10 mouse cellular contexts compared by ENCODE assay signal in genomic region chr2:25290101-25290815, GRCm38 (mm10). TPM values are rescaled to one million over a fixed set of nuclear protein-coding genes. Genes with fewer than 3 reads are reported as not detected.
DNase-seq lines count a peak whose midpoint lies in the region; ATAC-seq lines count a peak whose summit lies in the region.
"Had no signal": no experiment of that assay in that cellular context is flagged by ENCODE, and none has a peak within 500 bp of the region (broad histone marks: within the 10 kb centered on the region; RNA-seq: fewer than 3 reads in every experiment).

No protein-coding gene starts in this region.

- WGBS in heart, embryonic 13.5 days = 1% methylated on average over 54 of the region's 54 CpGs
- WGBS in forebrain, embryonic 15.5 days = 2% methylated on average over 54 of the region's 54 CpGs
- 1% methylated on average over 54 of the region's 54 CpGs for WGBS in midbrain, embryonic 16.5 days

- intact Hi-C loops in heart, postnatal 25 days (cut with DNase I) = loop anchor here (5.0 kb wide), 1 partner anchor 63 kb away; no protein-coding TSS in a partner anchor

- H3K4me1 ChIP-seq in heart, embryonic 13.5 days = peaks cover 46% of the 10 kb centered on the region
- peaks cover 34% of the 10 kb centered on the region for H3K4me1 ChIP-seq in forebrain, embryonic 15.5 days
- peaks cover 23% of the 10 kb centered on the region for H3K4me1 ChIP-seq in midbrain, embryonic 16.5 days (ENCODE audit: control insufficient read depth, insufficient read depth, low read length)

- DNase-seq in heart, postnatal 25 days (ENCODE audit: low spot score) = no peak
- DNase-seq in adrenal gland, postnatal 36 days = peak; percentile 33 to 44
- peak; percentile 34 to 60 for DNase-seq in kidney, postnatal 4 days
- no peak for DNase-seq in spleen, postnatal 4 days (ENCODE audit: low spot score in 2 of 2)
- DNase-seq in embryo, embryonic 11 days = no peak

- H3K27ac ChIP-seq in heart, embryonic 13.5 days (replicated peaks) = no peak overlapping the region
- H3K27ac ChIP-seq in forebrain, embryonic 15.5 days (replicated peaks) = no peak overlapping the region
- no peak overlapping the region for H3K27ac ChIP-seq in midbrain, embryonic 16.5 days (ENCODE audit: low read length)

- H3K27me3 ChIP-seq in heart, embryonic 13.5 days (replicated peaks) = peaks cover 82% of the 10 kb centered on the region
- H3K27me3 ChIP-seq in forebrain, embryonic 15.5 days = peaks cover 64% of the 10 kb centered on the region
- H3K27me3 ChIP-seq in midbrain, embryonic 16.5 days (ENCODE audit: control insufficient read depth, insufficient read depth, low read depth, low read length) = peaks cover 62% of the 10 kb centered on the region

- ATAC-seq in heart, embryonic 13.5 days (ENCODE audit: extremely low read depth, insufficient number of reproducible peaks, low FRiP score, low TSS enrichment) = no peak
- ATAC-seq in forebrain, embryonic 15.5 days (replicated peaks) = peak; percentile 30
- ATAC-seq in midbrain, embryonic 16.5 days = peak; percentile 65

- H3K4me3 ChIP-seq in heart, embryonic 13.5 days = peak overlapping the region; percentile 36
- peak overlapping the region; percentile 34 for H3K4me3 ChIP-seq in forebrain, embryonic 15.5 days
- H3K4me3 ChIP-seq in midbrain, embryonic 16.5 days (ENCODE audit: low read depth, low read length) = peak overlapping the region; percentile 5

- H3K9me3 ChIP-seq in heart, embryonic 13.5 days = no peaks in the 10 kb centered on the region
- H3K9me3 ChIP-seq in forebrain, embryonic 15.5 days = no peaks in the 10 kb centered on the region
- H3K9me3 ChIP-seq in midbrain, embryonic 16.5 days (replicated peaks; ENCODE audit: control insufficient read depth, low read length, poor library complexity, severe bottlenecking) = no peaks in the 10 kb centered on the region

- H3K4me2 ChIP-seq in heart, embryonic 13.5 days = peak overlapping the region; percentile 49
- peak overlapping the region; percentile 58 for H3K4me2 ChIP-seq in forebrain, embryonic 15.5 days (replicated peaks)
- peak overlapping the region; percentile 35 for H3K4me2 ChIP-seq in midbrain, embryonic 16.5 days (ENCODE audit: low read length)

- no peak overlapping the region for H3K9ac ChIP-seq in heart, embryonic 13.5 days
- peak overlapping the region; percentile 19; the same call in 1 of the 2 replicates for H3K9ac ChIP-seq in forebrain, embryonic 15.5 days (replicated peaks)
- H3K9ac ChIP-seq in midbrain, embryonic 16.5 days (ENCODE audit: low read depth, low read length) = peak overlapping the region; percentile 42; the same call in 1 of the 2 replicates

- peaks cover 12% of the 10 kb centered on the region for H3K36me3 ChIP-seq in heart, embryonic 13.5 days
- H3K36me3 ChIP-seq in forebrain, embryonic 15.5 days = peaks cover 9% of the 10 kb centered on the region
- H3K36me3 ChIP-seq in midbrain, embryonic 16.5 days (ENCODE audit: control insufficient read depth, insufficient read depth, low read length) = peaks cover 18% of the 10 kb centered on the region

RNA-seq across cellular contexts. Expression of gene Lrrc26, which starts 0.5 kb away (rescaled TPM):
- polyA plus RNA-seq in heart, embryonic 13.5 days (2015; fragmentation: Nextera tagmentation; extraction: Ambion mirVana) = not detected in 2 replicates
- total RNA-seq in heart, postnatal 25 days (2021) = not detected
- not detected for total RNA-seq in adrenal gland, postnatal 36 days (2021)
- polyA plus RNA-seq in forebrain, embryonic 15.5 days (2015; fragmentation: Nextera tagmentation; extraction: Ambion mirVana) = not detected in 2 replicates
- polyA plus RNA-seq in midbrain, embryonic 16.5 days (2015; fragmentation: Nextera tagmentation; extraction: Ambion mirVana) = not detected in 2 replicates
- total RNA-seq: MEL; neutrophil, adult 5-6 weeks had no signal

RNA-seq across cellular contexts. Expression of gene Tmem210, which starts 2.3 kb away (rescaled TPM):
- not detected in 2 replicates for polyA plus RNA-seq in heart, embryonic 13.5 days (2015; fragmentation: Nextera tagmentation; extraction: Ambion mirVana)
- not detected for total RNA-seq in heart, postnatal 25 days (2021)
- not detected for total RNA-seq in adrenal gland, postnatal 36 days (2021)
- not detected in 2 replicates for polyA plus RNA-seq in forebrain, embryonic 15.5 days (2015; fragmentation: Nextera tagmentation; extraction: Ambion mirVana)
- polyA plus RNA-seq in midbrain, embryonic 16.5 days (2015; fragmentation: Nextera tagmentation; extraction: Ambion mirVana) = not detected in 2 replicates
- total RNA-seq: MEL; neutrophil, adult 5-6 weeks had no signal

RNA-seq across cellular contexts. Expression of gene Anapc2, which starts 18.0 kb away (rescaled TPM):
- polyA plus RNA-seq in heart, embryonic 13.5 days (2015; fragmentation: Nextera tagmentation; extraction: Ambion mirVana) = 77.3 and 82.5 TPM in 2 replicates
- total RNA-seq in heart, postnatal 25 days (2021) = 10 to 100 TPM; 38.4 to 40.7 TPM
- total RNA-seq in adrenal gland, postnatal 36 days (2021) = 10 to 100 TPM; 76.5 to 81.3 TPM
- polyA plus RNA-seq in forebrain, embryonic 15.5 days (2015; fragmentation: Nextera tagmentation; extraction: Ambion mirVana) = 148 and 150 TPM in 2 replicates
- polyA plus RNA-seq in midbrain, embryonic 16.5 days (2015; fragmentation: Nextera tagmentation; extraction: Ambion mirVana) = 141 and 144 TPM in 2 replicates

RNA-seq across cellular contexts. Expression of gene Ssna1, which starts 18.0 kb away (rescaled TPM):
- polyA plus RNA-seq in heart, embryonic 13.5 days (2015; fragmentation: Nextera tagmentation; extraction: Ambion mirVana) = 144 and 158 TPM in 2 replicates
- 10 to 100 TPM; 36.7 to 40.5 TPM for total RNA-seq in heart, postnatal 25 days (2021)
- 10 to 100 TPM; 43.8 to 45.1 TPM for total RNA-seq in adrenal gland, postnatal 36 days (2021)
- polyA plus RNA-seq in forebrain, embryonic 15.5 days (2015; fragmentation: Nextera tagmentation; extraction: Ambion mirVana) = 209 and 225 TPM in 2 replicates
- 172 and 175 TPM in 2 replicates for polyA plus RNA-seq in midbrain, embryonic 16.5 days (2015; fragmentation: Nextera tagmentation; extraction: Ambion mirVana)

RNA-seq across cellular contexts. Expression of gene Tprn, which starts 27.8 kb away (rescaled TPM):
- polyA plus RNA-seq in heart, embryonic 13.5 days (2015; fragmentation: Nextera tagmentation; extraction: Ambion mirVana) = 3.5 and 4.3 TPM in 2 replicates
- 1 to 10 TPM; 3.6 to 6.0 TPM for total RNA-seq in heart, postnatal 25 days (2021)
- 1 to 10 TPM; 8.7 to 9.2 TPM for total RNA-seq in adrenal gland, postnatal 36 days (2021)
- 15.6 and 16.5 TPM in 2 replicates for polyA plus RNA-seq in forebrain, embryonic 15.5 days (2015; fragmentation: Nextera tagmentation; extraction: Ambion mirVana)
- 15.6 and 15.9 TPM in 2 replicates for polyA plus RNA-seq in midbrain, embryonic 16.5 days (2015; fragmentation: Nextera tagmentation; extraction: Ambion mirVana)

Comparison
In these comparisons a context has a peak if more than half of its experiments do, and no peak if none do; other contexts are left out.
1. DNase-seq: peak in adrenal gland, postnatal 36 days (2 of 2) and kidney, postnatal 4 days (2 of 2); none in heart, postnatal 25 days (single experiment), spleen, postnatal 4 days (0 of 2) and embryo, embryonic 11 days (single experiment).
2. Peak in every context shown above with its lines, with median percentiles within 50 percentile points of each other: H3K4me2 ChIP-seq and H3K4me3 ChIP-seq.